Mouse (Mus musculus): Measurements from ENCODE around the gene BC052040. TPM values are rescaled to one million over a fixed set of nuclear protein-coding genes. Genes with fewer than 3 reads are reported as not detected.

The BC052040 gene
- polyA plus RNA-seq, 1 experiment from 2014 or later, result 9.8 TPM

GRCm38 (mm10) chr2:115747639-115748038, 166.1 kb downstream of the BC052040 start:
- H3K4me2 ChIP-seq, result no peak overlapping the region
- no peak for ATAC-seq
- H3K36me3 ChIP-seq, result no peaks in the 10 kb centered on the region

GRCm38 (mm10) chr2:115751177-115751576, 169.7 kb downstream of the BC052040 start:
- Histone ChIP-seq H3K4me2 (no peak overlapping the region), H3K9ac (no peak overlapping the region), H3K36me3 (no peaks in the 10 kb centered on the region), H3K4me1 (no peaks in the 10 kb centered on the region), H3K27ac (no peak overlapping the region), H3K27me3 (replicated peaks) (no peaks in the 10 kb centered on the region), H3K4me3 (no peak overlapping the region), H3K9me3 (replicated peaks) (no peaks in the 10 kb centered on the region)
- no peak for ATAC-seq
- 80% methylated on average over 7 of the region's 7 CpGs for WGBS (ENCODE audit: insufficient replicate concordance)

More at GRCm38 (mm10) chr2:115747639-115748038, 166.1 kb downstream of the BC052040 start:
- H3K9ac ChIP-seq, result no peak overlapping the region
- H3K27me3 ChIP-seq (replicated peaks), result no peaks in the 10 kb centered on the region
- H3K4me1 ChIP-seq, result no peaks in the 10 kb centered on the region
- H3K27ac ChIP-seq, result no peak overlapping the region
- H3K9me3 ChIP-seq (replicated peaks), result no peaks in the 10 kb centered on the region
- 90% methylated on average over 3 of the region's 3 CpGs for WGBS (ENCODE audit: insufficient replicate concordance)
- no peak overlapping the region for H3K4me3 ChIP-seq

- Histone ChIP-seq H3K36me3 (no peaks in the 10 kb centered on the region), H3K9ac (no peak overlapping the region), H3K27me3 (replicated peaks) (no peaks in the 10 kb centered on the region), H3K4me1 (0 out of 2 replicates have a peak, but pooled peaks cover 5% of the 10 kb centered on the region), H3K4me2 (no peak overlapping the region), H3K27ac (no peak overlapping the region), H3K4me3 (no peak overlapping the region), H3K9me3 (replicated peaks) (no peaks in the 10 kb centered on the region)
- WGBS (ENCODE audit: insufficient replicate concordance), result 64% methylated on average over 6 of the region's 6 CpGs
- ATAC-seq, result no peak
These were observed 176.2 kb downstream of the BC052040 start for GRCm38 (mm10) chr2:115757685-115758084.

- Histone ChIP-seq H3K27me3 (replicated peaks) (no peaks in the 10 kb centered on the region), H3K4me1 (0 out of 2 replicates have a peak, but pooled peaks cover 5% of the 10 kb centered on the region), H3K36me3 (no peaks in the 10 kb centered on the region), H3K9me3 (replicated peaks) (no peaks in the 10 kb centered on the region), H3K4me3 (no peak overlapping the region), H3K4me2 (no peak overlapping the region; the same call in 1 of the 2 replicates), H3K27ac (no peak overlapping the region), H3K9ac (no peak overlapping the region)
- ATAC-seq, result 0 out of 2 replicates have a peak, but pooled peaks have one; percentile 24
- 57% methylated on average over 6 of the region's 6 CpGs for WGBS (ENCODE audit: insufficient replicate concordance)
These were observed 177.0 kb downstream of the BC052040 start for GRCm38 (mm10) chr2:115758542-115758941.

DNA sequence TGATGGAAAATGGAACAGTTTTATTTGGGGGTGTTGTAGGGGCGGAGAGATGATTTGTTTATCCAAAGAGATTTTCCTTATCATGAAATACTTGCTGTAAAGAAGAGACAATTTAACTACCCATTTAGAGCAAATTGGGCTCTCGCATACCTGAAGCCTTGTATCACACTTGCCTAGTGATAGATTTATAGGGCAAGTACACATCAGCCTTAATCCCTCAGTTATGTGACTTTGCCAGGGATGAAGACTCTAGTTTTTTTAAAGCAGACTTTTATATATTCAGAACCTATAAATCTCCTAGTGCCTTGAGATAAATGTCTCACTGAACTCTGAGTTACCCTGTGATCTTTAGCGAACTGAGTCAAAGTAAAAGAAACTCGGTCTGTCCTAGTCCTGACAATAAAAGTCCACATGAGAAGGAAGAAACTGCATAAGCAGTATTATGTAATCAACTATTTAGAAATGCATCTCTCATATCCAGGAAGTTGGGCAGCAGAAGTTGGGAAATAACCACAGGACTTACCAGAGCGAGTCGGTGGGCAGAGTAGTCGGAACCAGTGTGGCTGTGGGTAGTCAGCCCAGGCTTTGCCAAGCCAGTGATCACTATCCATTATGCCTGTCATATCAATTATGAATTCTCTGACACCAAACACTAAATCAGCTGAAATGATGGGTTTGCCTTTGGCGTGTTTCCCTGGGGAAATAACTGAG, 183.2 kb downstream of the BC052040 start:
- Histone ChIP-seq H3K9me3 (replicated peaks) (no peaks in the 10 kb centered on the region), H3K4me1 (no peaks in the 10 kb centered on the region), H3K27ac (no peak overlapping the region), H3K27me3 (replicated peaks) (no peaks in the 10 kb centered on the region), H3K36me3 (no peaks in the 10 kb centered on the region), H3K9ac (no peak overlapping the region), H3K4me3 (no peak overlapping the region), H3K4me2 (no peak overlapping the region)
- WGBS (ENCODE audit: insufficient replicate concordance), result 63% methylated on average over 8 of the region's 8 CpGs
- ATAC-seq, result no peak

DNA sequence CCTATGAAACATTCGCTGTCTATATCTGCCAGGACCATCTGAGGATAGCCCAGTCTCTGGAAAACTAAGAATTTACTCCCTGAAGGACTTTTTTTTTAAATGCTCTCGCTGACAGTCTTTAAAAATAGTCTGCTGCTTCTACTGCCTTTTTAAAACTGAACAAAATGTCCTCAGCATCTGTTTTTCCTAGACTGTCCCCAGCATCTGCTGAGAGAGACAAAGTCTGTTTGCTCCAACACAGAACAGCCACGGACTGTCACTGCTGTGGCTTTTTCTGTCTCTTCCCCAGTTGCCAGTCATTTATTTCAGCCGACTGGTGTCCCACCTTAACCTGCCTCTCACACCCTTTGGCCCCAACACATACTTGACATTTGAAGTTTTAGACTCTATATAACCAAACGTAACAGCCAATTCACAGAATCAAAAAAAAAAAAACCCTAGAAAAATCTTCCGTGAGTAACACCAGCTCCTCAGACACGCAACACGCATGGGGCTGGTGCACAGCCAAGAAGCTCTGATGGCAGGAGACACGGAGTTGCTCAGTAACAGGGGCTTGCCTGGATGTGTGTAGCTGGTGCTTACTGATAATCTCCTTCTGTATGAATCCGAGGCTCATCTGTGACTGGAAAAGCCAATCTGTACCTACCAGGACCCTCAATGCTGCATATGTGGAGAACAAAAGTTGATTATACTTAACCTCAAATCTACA, 188.2 kb downstream of the BC052040 start:
- H3K36me3 ChIP-seq, result no peaks in the 10 kb centered on the region
- H3K4me1 ChIP-seq, result no peaks in the 10 kb centered on the region
- H3K4me2 ChIP-seq, result no peak overlapping the region
- 74% methylated on average over 10 of the region's 10 CpGs for WGBS (ENCODE audit: insufficient replicate concordance)
- H3K9ac ChIP-seq, result no peak overlapping the region
- no peaks in the 10 kb centered on the region for H3K27me3 ChIP-seq (replicated peaks)
- H3K4me3 ChIP-seq, result no peak overlapping the region
- no peaks in the 10 kb centered on the region for H3K9me3 ChIP-seq (replicated peaks)
- ATAC-seq, result no peak
- H3K27ac ChIP-seq, result no peak overlapping the region

- ATAC-seq, result no peak
- Histone ChIP-seq H3K4me3 (no peak overlapping the region), H3K4me2 (no peak overlapping the region), H3K4me1 (no peaks in the 10 kb centered on the region), H3K27ac (no peak overlapping the region), H3K36me3 (no peaks in the 10 kb centered on the region), H3K27me3 (replicated peaks) (no peaks in the 10 kb centered on the region), H3K9me3 (replicated peaks) (no peaks in the 10 kb centered on the region), H3K9ac (no peak overlapping the region)
- 83% methylated on average over 1 of the region's 1 CpGs for WGBS (ENCODE audit: insufficient replicate concordance)
These were observed 191.2 kb downstream of the BC052040 start for GRCm38 (mm10) chr2:115772709-115773108.

GRCm38 (mm10) chr2:115774153-115774908, 192.8 kb downstream of the BC052040 start:
- Histone ChIP-seq H3K9me3 (replicated peaks) (no peaks in the 10 kb centered on the region), H3K27me3 (replicated peaks) (no peaks in the 10 kb centered on the region), H3K4me3 (no peak overlapping the region), H3K4me1 (no peaks in the 10 kb centered on the region), H3K9ac (no peak overlapping the region), H3K36me3 (no peaks in the 10 kb centered on the region; the same call in 1 of the 2 replicates), H3K4me2 (no peak overlapping the region), H3K27ac (no peak overlapping the region)
- ATAC-seq, result no peak
- WGBS (ENCODE audit: insufficient replicate concordance), result 59% methylated on average over 5 of the region's 5 CpGs

DNA sequence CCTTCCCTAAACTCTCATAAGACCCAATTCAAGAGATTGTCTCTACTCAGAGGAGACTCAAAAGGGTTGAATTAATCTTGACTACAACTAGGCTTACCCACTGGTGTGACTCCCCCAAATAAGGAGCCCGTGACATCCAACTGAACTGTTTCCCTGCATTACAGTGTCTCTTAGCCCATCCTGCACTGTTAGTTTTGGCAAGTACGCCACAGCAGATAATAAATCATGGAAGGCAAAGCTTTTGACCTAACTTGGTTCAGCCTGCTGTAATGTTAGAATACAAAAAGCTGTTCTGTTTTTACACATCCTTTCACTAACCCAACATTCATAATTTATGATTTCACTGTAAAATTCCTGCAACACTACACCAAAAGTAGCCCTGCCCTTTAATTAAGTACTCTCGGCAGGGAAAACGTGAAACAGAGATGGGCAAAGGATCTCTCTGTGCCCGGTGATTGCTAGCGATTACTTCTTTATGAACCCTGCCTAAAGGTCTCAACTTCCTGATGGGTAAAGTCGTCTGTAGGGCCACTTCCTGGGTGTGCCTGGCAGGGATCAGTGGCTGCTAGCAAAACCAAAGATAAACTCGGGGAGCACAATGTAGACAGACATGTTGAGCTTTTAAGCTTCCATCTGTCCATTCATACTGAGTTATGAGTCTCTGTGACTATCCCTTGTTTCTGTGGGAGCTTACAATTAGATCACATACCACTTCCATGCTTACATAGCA, 194.1 kb downstream of the BC052040 start:
- no peaks in the 10 kb centered on the region for H3K27me3 ChIP-seq (replicated peaks)
- H3K4me1 ChIP-seq, result no peaks in the 10 kb centered on the region
- no peak overlapping the region for H3K27ac ChIP-seq
- H3K36me3 ChIP-seq, result no peaks in the 10 kb centered on the region; the same call in 1 of the 2 replicates
- 45% methylated on average over 8 of the region's 8 CpGs for WGBS (ENCODE audit: insufficient replicate concordance)
- no peak overlapping the region for H3K4me3 ChIP-seq
- ATAC-seq, result no peak
- H3K9me3 ChIP-seq (replicated peaks), result no peaks in the 10 kb centered on the region
- H3K4me2 ChIP-seq, result no peak overlapping the region
- H3K9ac ChIP-seq, result no peak overlapping the region

GRCm38 (mm10) chr2:115776924-115777860, 195.7 kb downstream of the BC052040 start:
- Histone ChIP-seq H3K36me3 (no peaks in the 10 kb centered on the region; the same call in 1 of the 2 replicates), H3K27me3 (replicated peaks) (no peaks in the 10 kb centered on the region), H3K4me2 (no peak overlapping the region), H3K27ac (no peak overlapping the region), H3K4me1 (no peaks in the 10 kb centered on the region), H3K9me3 (replicated peaks) (no peaks in the 10 kb centered on the region), H3K9ac (no peak overlapping the region), H3K4me3 (no peak overlapping the region)
- 63% methylated on average over 17 of the region's 17 CpGs for WGBS (ENCODE audit: insufficient replicate concordance)
- ATAC-seq, result no peak

All from liver, embryonic 12.5 days (tissue).